8 mouse cellular contexts compared by ENCODE assay signal in genomic region chr6:48601271-48602079, GRCm38 (mm10). TPM values are rescaled to one million over a fixed set of nuclear protein-coding genes. Genes with fewer than 3 reads are reported as not detected.
DNase-seq lines count a peak whose midpoint lies in the region.

Zfp775 (plus strand) TSS chr6:48602063.

- peaks cover 66% of the 10 kb centered on the region for H3K36me3 ChIP-seq in megakaryocyte, embryonic 14.5 days (replicated peaks; ENCODE audit: low read length)

- H3K4me3 ChIP-seq in megakaryocyte, embryonic 14.5 days (replicated peaks) = peak within 1 kb of the TSS; percentile 91

- no peaks in the 10 kb centered on the region for H3K27me3 ChIP-seq in megakaryocyte, embryonic 14.5 days (replicated peaks)

- peaks cover 62% of the 10 kb centered on the region for H3K4me1 ChIP-seq in megakaryocyte, embryonic 14.5 days

- peak; percentile 98 to 99 for DNase-seq in adrenal gland, adult (ENCODE audit: inconsistent age in 2 of 2, low spot score in 1 of 2)
- peak; percentile 96 for DNase-seq in embryo, embryonic 10 days (ENCODE audit: low spot score)
- peak; percentile 97 for DNase-seq in gastrocnemius, postnatal 10 days
- peak; percentile 95 for DNase-seq in induced T-regulatory cell, adult 2 months (ENCODE audit: low read depth)
- peak; percentile 86 to 96 for DNase-seq in left cerebral cortex, adult 9 months (ENCODE audit: low spot score in 2 of 2)
- peak; percentile 94 to 97 for DNase-seq in right cerebral cortex, adult 2 months (ENCODE audit: low spot score in 2 of 2)
- DNase-seq in urinary bladder, postnatal 10 days (ENCODE audit: low spot score) = peak; percentile 85

- peaks cover 13% of the 10 kb centered on the region for H3K9me3 ChIP-seq in megakaryocyte, embryonic 14.5 days

RNA-seq across cellular contexts. Expression of gene Zfp775, which starts in this region (rescaled TPM):
- 1 to 10 TPM; 5.1 TPM for total RNA-seq in gastrocnemius, postnatal 10 days (2021)
- polyA plus RNA-seq in megakaryocyte, embryonic 14.5 days (2012; ENCODE audit: insufficient read depth, low replicate concordance) = 4.2 and 5.8 TPM in 2 replicates

Comparison
In these comparisons a context has a peak if more than half of its experiments do, and no peak if none do; other contexts are left out.
1. Peak in every context shown above with its lines: DNase-seq and H3K4me3 ChIP-seq.